Mouse (Mus musculus) thymus, adult 2 months (tissue): ENCODE results near the gene Mrc2.

Source experiments
- CTCF ChIP-seq: fragments of 200-500 bp; IDR thresholded peaks from 2 replicates; pipeline ENCODE4 v1.5.1; 2012; ENCODE audit warnings: mild to moderate bottlenecking, control low read depth, low read length, moderate library complexity, borderline replicate concordance; ENCODE audit not compliant: control insufficient read depth, poor library complexity, insufficient read depth; ENCODE audit errors: extremely low read depth
- POLR2A ChIP-seq: fragments of 200-500 bp; IDR thresholded peaks from 2 replicates; pipeline ENCODE4 v1.6.1; 2012; ENCODE audit warnings: mild to moderate bottlenecking, low read length, control low read depth, moderate library complexity; ENCODE audit not compliant: control insufficient read depth, poor library complexity, insufficient read depth; ENCODE audit errors: extremely low read depth

- TF ChIP-seq POLR2A = no peak
- TF ChIP-seq CTCF = no peak
Measured at GRCm38 (mm10) chr11:105338596-105339390, 46.4 kb downstream of the Mrc2 start.
